In the genomic region with DNA sequence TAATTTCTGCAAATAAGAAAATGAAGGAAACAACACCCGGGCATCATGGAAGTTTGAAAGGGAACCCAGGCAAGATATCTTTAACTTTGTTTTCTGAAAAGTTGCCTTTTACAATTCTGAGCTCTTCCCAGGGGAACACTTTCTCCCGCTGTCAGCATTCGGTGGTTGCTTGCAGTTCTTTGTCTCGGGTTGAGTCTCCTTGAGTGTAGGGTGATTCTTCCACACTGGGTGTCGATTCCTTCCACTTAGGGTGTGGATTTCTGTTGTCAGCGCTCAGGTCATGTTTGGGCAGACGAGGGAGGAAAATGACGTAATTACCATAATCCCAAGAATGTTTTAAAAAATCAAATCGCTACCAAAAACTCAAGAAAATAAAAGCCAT, we compare ENCODE assay signal across 11 mouse cellular contexts.
DNase-seq lines count a peak whose midpoint lies in the region; ATAC-seq and TF ChIP-seq lines count a peak whose summit lies in the region.
"Had no signal": no experiment of that assay in that cellular context is flagged by ENCODE, and none has a peak within 500 bp of the region (broad histone marks: within the 10 kb centered on the region; RNA-seq: fewer than 3 reads in every experiment).

No protein-coding gene starts in this region.

- H3ac ChIP-seq in myocyte (ENCODE audit: control insufficient read depth, insufficient read length) = no peak overlapping the region

- DNase-seq in kidney, postnatal 4 days = peak; percentile 7 to 19
- no peak for DNase-seq in kidney, adult 8-10 months
- no peak for DNase-seq in adrenal gland, adult (ENCODE audit: inconsistent age in 2 of 2, low spot score in 1 of 2)
- DNase-seq in liver = no peak
- DNase-seq in adrenal gland, adult 18-20 months (ENCODE audit: low spot score in 2 of 2) = no peak
- DNase-seq: lung, adult 2 months; thymus, postnatal 36 days had no signal

- no peaks in the 10 kb centered on the region for H3K27me3 ChIP-seq in forebrain, embryonic 12.5 days
- no peaks in the 10 kb centered on the region for H3K27me3 ChIP-seq in hindbrain, embryonic 15.5 days
- H3K27me3 ChIP-seq in myocyte (ENCODE audit: control insufficient read depth, insufficient read depth, insufficient read length) = no peaks in the 10 kb centered on the region

- WGBS in forebrain, embryonic 12.5 days = 49% methylated on average over 9 of the region's 9 CpGs
- WGBS in hindbrain, embryonic 15.5 days = 42% methylated on average over 9 of the region's 9 CpGs

- H3K27ac ChIP-seq in forebrain, embryonic 12.5 days = no peak overlapping the region
- no peak overlapping the region for H3K27ac ChIP-seq in hindbrain, embryonic 15.5 days (replicated peaks)

- H3K9ac ChIP-seq in forebrain, embryonic 12.5 days = no peak overlapping the region
- H3K9ac ChIP-seq in hindbrain, embryonic 15.5 days = no peak overlapping the region

- H3K4me2 ChIP-seq in forebrain, embryonic 12.5 days = no peak overlapping the region
- peak overlapping the region; percentile 54 for H3K4me2 ChIP-seq in hindbrain, embryonic 15.5 days
- H3K4me2 ChIP-seq in myocyte (ENCODE audit: low read depth) = peak overlapping the region; percentile 81

- H3K79me2 ChIP-seq in myocyte (ENCODE audit: control insufficient read depth, insufficient read depth) = no peaks in the 10 kb centered on the region

- no peak overlapping the region for H3K4me3 ChIP-seq in forebrain, embryonic 12.5 days (replicated peaks)
- peak overlapping the region; percentile 1; the same call in 1 of the 2 replicates for H3K4me3 ChIP-seq in hindbrain, embryonic 15.5 days
- H3K4me3 ChIP-seq in myocyte = no peak overlapping the region

- no peak for TF ChIP-seq POLR2A in myocyte (IDR thresholded peaks at IDR 0.05; ENCODE audit: insufficient read length, low read depth)

- no peaks in the 10 kb centered on the region for H3K36me3 ChIP-seq in forebrain, embryonic 12.5 days (replicated peaks)
- H3K36me3 ChIP-seq in hindbrain, embryonic 15.5 days = no peaks in the 10 kb centered on the region
- no peaks in the 10 kb centered on the region for H3K36me3 ChIP-seq in myocyte (ENCODE audit: control insufficient read depth, insufficient read depth)

- H3K4me1 ChIP-seq in forebrain, embryonic 12.5 days = peaks cover 3% of the 10 kb centered on the region; the same call in 1 of the 2 replicates
- H3K4me1 ChIP-seq in hindbrain, embryonic 15.5 days (replicated peaks) = 0 out of 2 replicates have a peak, but pooled peaks cover 7% of the 10 kb centered on the region

- ATAC-seq in forebrain, embryonic 12.5 days (ENCODE audit: low FRiP score) = peak; percentile 71; the same call in 1 of the 2 replicates
- no peak for ATAC-seq in hindbrain, embryonic 15.5 days (ENCODE audit: low FRiP score, low read depth)
- ATAC-seq: inflammation-experienced regulatory T-cells, adult 6 months had no signal

- H3K9me3 ChIP-seq in forebrain, embryonic 12.5 days = no peaks in the 10 kb centered on the region
- no peaks in the 10 kb centered on the region for H3K9me3 ChIP-seq in hindbrain, embryonic 15.5 days

TF ChIP-seq in myocyte, 11 proteins besides CTCF, POLR2A, EP300 and RAD21:
- no peak for TF ChIP-seq POLR2AphosphoS2 (IDR thresholded peaks at IDR 0.05; ENCODE audit: insufficient read length, low read depth)
- no peak for TF ChIP-seq MYOD1 (IDR thresholded peaks at IDR 0.05; ENCODE audit: control insufficient read depth in 1 of 3, insufficient read length in 2 of 3, low read depth in 2 of 3)
- no peak for TF ChIP-seq REST (IDR thresholded peaks at IDR 0.05; ENCODE audit: insufficient read depth, insufficient read length)
- TF ChIP-seq MAX (IDR thresholded peaks at IDR 0.05; ENCODE audit: low read depth) = no peak
- no peak for TF ChIP-seq SRF (IDR thresholded peaks at IDR 0.05; ENCODE audit: control insufficient read depth, insufficient read length, low read depth)
- no peak for TF ChIP-seq CEBPB (IDR thresholded peaks at IDR 0.05; ENCODE audit: insufficient read depth, poor library complexity, severe bottlenecking)
- TF ChIP-seq USF1 (IDR thresholded peaks at IDR 0.05; ENCODE audit: low read depth) = no peak
- TF ChIP-seq MYOG (IDR thresholded peaks at IDR 0.05; ENCODE audit: control insufficient read depth in 1 of 3, insufficient read depth in 1 of 3, insufficient read length in 2 of 3, low read depth in 2 of 3) = no peak
- no peak for TF ChIP-seq E2F4 (IDR thresholded peaks at IDR 0.05; ENCODE audit: insufficient read depth)
- TF ChIP-seq TCF3 (IDR thresholded peaks at IDR 0.05; ENCODE audit: insufficient read length, low read depth) = no peak
- TF ChIP-seq TCF12 (IDR thresholded peaks at IDR 0.05; ENCODE audit: insufficient read depth, poor library complexity, severe bottlenecking) = no peak
TF ChIP-seq in myocyte: peak in this region for 0.

Comparison
In these comparisons a context has a peak if more than half of its experiments do, and no peak if none do; other contexts are left out.
1. DNase-seq: peak in kidney, postnatal 4 days (2 of 2); none in kidney, adult 8-10 months (0 of 2), adrenal gland, adult (0 of 2), liver (single experiment) and adrenal gland, adult 18-20 months (0 of 2).